Mouse (Mus musculus) thymus, postnatal 0 days (tissue): ENCODE data around the gene Olfr771. TPM values are rescaled to one million over a fixed set of nuclear protein-coding genes. Genes with fewer than 3 reads are reported as not detected.
"Not testable (repeated sequence)": the region's sequence is repeated elsewhere in the genome, so short reads cannot be mapped to it uniquely, and the experiment has no call there.

Experiments
- DNase-seq: peaks from one replicate; pipeline ENCODE4 v3.0.0-alpha.2; 2015; ENCODE audit warnings: low spot score
- polyA plus RNA-seq: library from polyadenylated mRNA; unstranded; fragments of >200 nt; fragmentation: Nextera tagmentation; extraction: Ambion mirVana; gene quantifications from 2 replicates; pipeline ENCODE4 v1.2.1, GENCODE M21; 2015

Gene Olfr771
- not detected in 2 replicates for polyA plus RNA-seq

DNA sequence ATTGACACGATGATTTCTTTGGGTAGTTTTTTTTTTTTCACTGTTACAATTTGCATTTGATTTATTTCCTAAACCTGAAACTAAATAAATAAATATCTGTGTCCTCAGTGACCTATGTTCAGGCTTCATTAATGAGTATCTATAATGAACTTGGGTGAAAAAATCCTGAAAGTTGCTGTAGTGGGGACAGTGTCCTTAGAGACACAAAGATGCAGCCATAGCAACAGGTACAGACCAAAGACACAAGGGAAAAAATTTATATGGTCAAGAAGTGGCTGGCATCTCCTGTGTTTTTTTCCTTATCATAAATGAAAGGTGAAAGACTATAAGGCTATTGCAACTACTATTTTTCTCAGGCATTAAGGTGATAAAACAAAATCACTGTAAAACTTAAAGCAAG lies at the start of gene Olfr771:
Gene Olfr771 (minus strand): TSS at position 101 of the 400 bp plus-strand sequence.
- DNase-seq: no peak

DNA sequence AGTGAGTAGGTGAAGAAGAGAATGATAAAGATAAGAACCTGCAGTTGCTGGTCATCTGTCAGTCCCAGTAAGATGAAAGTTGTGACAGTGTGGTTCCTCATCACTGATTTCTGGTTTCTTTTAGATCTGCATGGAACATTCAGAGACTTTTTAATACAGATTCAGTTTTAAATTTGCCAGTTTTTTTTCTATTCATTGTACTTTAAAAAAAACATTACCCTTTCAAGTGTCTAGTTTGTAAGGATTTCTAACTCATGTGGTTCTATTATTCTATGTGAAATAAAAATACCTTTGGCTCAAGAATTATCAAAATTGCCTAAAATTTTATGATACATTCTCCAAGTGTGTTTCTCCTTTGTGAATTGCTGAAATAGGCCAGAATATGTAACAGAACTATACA lies 22.8 kb upstream of the Olfr771 start, which contains the start of gene Olfr773:
Gene Olfr773 (minus strand): TSS at position 101 of the 400 bp plus-strand sequence.
- DNase-seq: not testable (repeated sequence)

DNA sequence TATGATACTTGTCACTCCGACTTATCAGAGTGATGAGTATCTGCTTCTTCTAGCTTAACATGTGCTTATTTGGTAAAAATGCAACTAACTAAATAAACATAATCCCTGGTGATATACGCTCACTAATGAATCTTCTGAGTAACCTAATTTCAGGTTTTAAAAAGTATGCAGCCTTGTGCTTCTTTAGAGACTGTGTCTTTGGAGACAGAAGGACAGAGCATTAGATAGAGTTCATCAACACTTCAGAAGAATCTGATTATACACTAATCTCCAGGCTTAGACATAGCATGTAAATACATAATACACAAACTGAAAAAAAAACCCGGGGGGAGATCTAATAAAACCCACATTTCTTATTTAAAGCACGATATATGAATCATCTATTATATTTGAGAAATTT lies 13.3 kb upstream of the Olfr771 start, which contains the start of gene Olfr772:
Gene Olfr772 (minus strand): TSS at position 101 of the 400 bp plus-strand sequence.
- not testable (repeated sequence) for DNase-seq

DNA sequence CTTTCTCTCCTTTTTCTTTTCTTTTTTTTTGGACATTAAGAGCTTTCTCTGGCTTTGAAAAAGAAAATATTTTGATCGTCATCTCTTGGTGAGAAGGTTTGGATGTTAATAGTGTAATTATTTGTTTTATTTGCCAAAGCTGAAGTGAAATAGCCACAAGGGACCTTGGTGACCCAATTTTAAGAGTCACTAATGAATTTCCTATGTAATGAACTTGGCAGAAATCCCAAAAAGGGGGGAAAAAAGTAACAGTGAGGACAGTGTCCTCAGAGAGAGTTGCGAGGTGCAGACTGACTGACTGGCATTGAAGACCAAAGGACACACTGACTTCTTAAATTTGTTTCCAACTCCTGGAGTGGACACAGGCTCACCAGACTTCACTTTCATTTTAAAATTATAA lies 25.7 kb downstream of the Olfr771 start, which contains the start of gene Olfr770:
Gene Olfr770 (minus strand): TSS at position 101 of the 400 bp plus-strand sequence.
- no peak for DNase-seq

DNA sequence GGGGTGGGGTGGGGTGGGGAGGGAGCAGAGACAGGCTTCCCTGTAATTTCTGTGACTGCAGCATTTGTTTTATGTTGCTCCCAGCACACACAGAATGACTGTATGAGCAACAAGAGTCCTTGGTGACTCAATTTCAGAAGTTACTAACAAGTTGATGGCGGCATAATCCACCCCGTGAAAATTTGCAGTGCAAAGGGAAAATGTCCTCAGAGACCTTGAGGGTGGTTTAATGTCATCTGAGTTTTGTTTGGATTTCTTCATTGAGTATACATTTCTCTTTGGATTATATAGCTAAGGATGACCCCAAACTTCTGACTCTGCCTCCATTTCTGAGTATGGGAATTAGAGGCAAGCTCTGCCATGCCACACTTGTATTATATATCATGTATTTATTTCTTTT lies 46.8 kb downstream of the Olfr771 start, which contains the start of gene Olfr769:
Gene Olfr769 (minus strand): TSS at position 101 of the 400 bp plus-strand sequence.
- no peak for DNase-seq

DNA sequence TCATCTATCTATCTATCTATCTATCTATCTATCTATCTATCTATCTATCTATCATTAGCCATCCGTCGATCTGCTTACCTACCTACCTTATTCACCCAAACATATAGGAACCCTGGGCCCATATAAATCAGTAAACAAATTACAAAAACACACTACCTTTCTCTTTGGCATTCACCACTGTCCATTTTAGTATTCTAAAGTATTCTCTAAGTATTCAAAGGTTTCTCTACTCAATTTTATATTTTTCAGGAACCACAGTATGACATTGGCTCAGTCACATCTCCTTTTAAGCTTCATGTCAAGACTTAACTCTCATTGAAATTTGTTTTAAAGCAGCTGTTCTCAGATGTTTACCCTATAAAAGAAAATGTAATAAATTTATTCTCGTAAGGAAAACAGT lies 49.4 kb downstream of the Olfr771 start:
- no peak for DNase-seq

Other genes starting within 250 kb of the Olfr771 start
- 6.3 and 7.1 TPM in 2 replicates for gene Rdh5, start 241.9 kb downstream of the Olfr771 start, polyA plus RNA-seq
- 251 and 253 TPM in 2 replicates for gene Bloc1s1, start 240.7 kb downstream of the Olfr771 start, polyA plus RNA-seq
- gene Itga7, start 230.9 kb downstream of the Olfr771 start, polyA plus RNA-seq: 2.4 and 2.5 TPM in 2 replicates
- 3.4 and 5.5 TPM in 2 replicates for gene Mettl7b, start 203.8 kb downstream of the Olfr771 start, polyA plus RNA-seq
- not detected in 2 replicates for gene Olfr9, start 175.3 kb downstream of the Olfr771 start, polyA plus RNA-seq
- gene Olfr763, start 154.0 kb downstream of the Olfr771 start, polyA plus RNA-seq: not detected in 2 replicates
- not detected in 2 replicates for gene Olfr764-ps1, start 124.9 kb downstream of the Olfr771 start, polyA plus RNA-seq
- not detected in 2 replicates for gene Olfr765, start 114.8 kb downstream of the Olfr771 start, polyA plus RNA-seq
- gene Olfr766-ps1, start 95.8 kb downstream of the Olfr771 start, polyA plus RNA-seq: not detected in 2 replicates
- gene Olfr767, start 81.8 kb downstream of the Olfr771 start, polyA plus RNA-seq: not detected in 2 replicates
- not detected in 2 replicates for gene Olfr768, start 65.4 kb downstream of the Olfr771 start, polyA plus RNA-seq
- gene Olfr769, start 46.9 kb downstream of the Olfr771 start, polyA plus RNA-seq: not detected in 2 replicates
- gene Olfr770, start 25.8 kb downstream of the Olfr771 start, polyA plus RNA-seq: not detected in 2 replicates
- gene Olfr772, start 13.2 kb upstream of the Olfr771 start, polyA plus RNA-seq: not detected in 2 replicates
- not detected in 2 replicates for gene Olfr773, start 22.7 kb upstream of the Olfr771 start, polyA plus RNA-seq
- gene Olfr774, start 71.5 kb upstream of the Olfr771 start, polyA plus RNA-seq: not detected in 2 replicates
- gene Olfr775, start 83.7 kb upstream of the Olfr771 start, polyA plus RNA-seq: not detected in 2 replicates
- gene Olfr776, start 94.4 kb upstream of the Olfr771 start, polyA plus RNA-seq: not detected in 2 replicates
- gene Olfr777, start 106.7 kb upstream of the Olfr771 start, polyA plus RNA-seq: not detected in 2 replicates
- gene Olfr780, start 153.4 kb upstream of the Olfr771 start, polyA plus RNA-seq: not detected in 2 replicates
- gene Olfr781, start 164.1 kb upstream of the Olfr771 start, polyA plus RNA-seq: not detected in 2 replicates
- not detected in 2 replicates for gene Olfr782, start 184.1 kb upstream of the Olfr771 start, polyA plus RNA-seq
- 0.05 and 0.08 TPM in 2 replicates for gene Olfr784, start 219.3 kb upstream of the Olfr771 start, polyA plus RNA-seq
- gene Olfr785, start 240.7 kb upstream of the Olfr771 start, polyA plus RNA-seq: not detected in 2 replicates